Mouse (Mus musculus): ENCODE measurements at regions not wholly inside any gene's neighbourhood (a gene's known extent, or its start where the extent isn't known, plus 50 kb on each side); places are given as distances from the start of the nearest gene placed in this dataset.

DNA sequence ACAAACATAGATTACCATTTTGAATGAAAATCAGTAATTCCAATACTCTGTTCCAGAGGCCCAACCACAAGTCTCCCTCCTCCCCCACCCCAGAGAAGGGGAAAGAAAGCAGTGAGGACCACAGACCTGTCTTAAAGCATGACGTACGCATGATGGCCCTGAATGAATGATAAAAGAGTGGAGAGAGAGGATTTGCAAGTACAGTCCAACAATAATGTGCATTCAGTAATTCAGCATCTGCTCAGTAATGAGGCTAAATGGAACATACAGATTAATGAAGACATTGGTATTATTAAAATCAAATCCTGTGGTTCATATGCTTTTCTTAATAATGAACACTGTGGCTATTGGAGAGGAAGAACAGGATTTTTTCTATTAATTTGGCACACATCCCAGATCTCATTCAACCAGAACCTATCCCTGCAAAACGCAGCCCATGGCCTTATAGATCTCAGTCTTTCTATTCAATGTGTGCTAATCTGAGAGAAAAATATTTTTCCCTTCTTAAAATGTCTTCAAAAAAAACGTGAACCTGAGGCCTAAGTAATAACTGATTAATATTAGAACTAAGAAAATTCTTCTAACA is 430.7 kb upstream of the Tbc1d2b start:
- Histone ChIP-seq H3K9ac (ENCODE audit: control insufficient read depth, low read depth, low read length, poor library complexity, severe bottlenecking) (no peak overlapping the region), H3K4me3 (ENCODE audit: control insufficient read depth in 1 of 2, insufficient read depth in 1 of 2, low read depth in 2 of 2, low read length in 2 of 2) (no peak overlapping the region), H3K27me3 (ENCODE audit: control insufficient read depth in 1 of 2, insufficient read depth in 2 of 2, low read length in 2 of 2) (no peaks in the 10 kb centered on the region), H3K9me3 (replicated peaks; ENCODE audit: insufficient read depth, low read length) (no peaks in the 10 kb centered on the region), H3K79me2 (ENCODE audit: control insufficient read depth, insufficient read depth, low read length, poor library complexity) (no peaks in the 10 kb centered on the region), H3K4me1 (ENCODE audit: control insufficient read depth in 1 of 2, insufficient read depth in 2 of 2, low read length in 2 of 2) (no peaks in the 10 kb centered on the region), H3K27ac (ENCODE audit: control insufficient read depth, low read depth, low read length) (no peak overlapping the region), H3K36me3 (ENCODE audit: control insufficient read depth in 1 of 2, insufficient read depth in 2 of 2, low read length in 2 of 2) (no peaks in the 10 kb centered on the region)
- no peak for DNase-seq (ENCODE audit: low read depth, low spot score)
- TF ChIP-seq HCFC1 (IDR thresholded peaks at IDR 0.05; ENCODE audit: low read depth, low read length): no peak
- TF ChIP-seq TCF12 (IDR thresholded peaks at IDR 0.05; ENCODE audit: low read depth, low read length): no peak
- no peak for TF ChIP-seq RAD21 (IDR thresholded peaks at IDR 0.05; ENCODE audit: low read depth, low read length)
- TF ChIP-seq MEF2A (IDR thresholded peaks at IDR 0.05; ENCODE audit: extremely low read depth, insufficient replicate concordance, low read depth, low read length, poor library complexity, severe bottlenecking): no peak
- no peak for TF ChIP-seq NRF1 (IDR thresholded peaks at IDR 0.05; ENCODE audit: insufficient read depth, low read depth, low read length, poor library complexity, severe bottlenecking)
- TF ChIP-seq POLR2AphosphoS5 (IDR thresholded peaks at IDR 0.05; ENCODE audit: borderline replicate concordance, low read depth, low read length): no peak
- no peak for TF ChIP-seq MXI1 (IDR thresholded peaks at IDR 0.05; ENCODE audit: low read depth, low read length)
- no peak for TF ChIP-seq MYC (IDR thresholded peaks at IDR 0.05; ENCODE audit: low read depth, low read length)
- no peak for TF ChIP-seq USF2 (IDR thresholded peaks at IDR 0.05; ENCODE audit: borderline replicate concordance in 1 of 2, insufficient read depth in 1 of 2, low read depth in 1 of 2, low read length in 2 of 2)
- TF ChIP-seq NELFE (IDR thresholded peaks at IDR 0.05; ENCODE audit: low read depth, low read length): no peak
- no peak for TF ChIP-seq ZC3H11A (IDR thresholded peaks at IDR 0.05; ENCODE audit: low read depth, low read length)
- no peak for TF ChIP-seq CHD1 (IDR thresholded peaks at IDR 0.05; ENCODE audit: low read depth, low read length)
- TF ChIP-seq ETS1 (IDR thresholded peaks at IDR 0.05; ENCODE audit: low read depth, low read length): no peak

DNA sequence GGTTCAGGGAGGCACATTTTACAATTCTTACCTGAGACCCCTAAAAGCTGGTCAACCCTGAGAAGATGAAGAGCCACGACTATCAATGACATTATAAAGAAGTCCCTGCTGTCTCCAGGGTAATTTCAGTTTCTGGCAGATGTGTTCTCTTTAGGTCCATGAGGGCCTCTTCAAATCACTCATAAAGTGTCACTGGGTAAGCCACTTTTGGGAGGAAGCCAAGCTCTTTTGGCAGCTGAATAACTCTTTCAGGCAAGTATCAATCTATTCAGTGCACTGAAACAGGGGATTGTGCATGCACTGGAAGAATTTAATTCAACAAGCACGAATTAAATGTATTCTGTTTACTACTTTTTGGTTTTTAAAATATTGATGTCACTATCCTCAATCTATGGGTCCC is 443.1 kb upstream of the Tbc1d2b start:
- TF ChIP-seq ETS1 (IDR thresholded peaks at IDR 0.05; ENCODE audit: low read depth, low read length): no peak
- no peak for TF ChIP-seq TCF12 (IDR thresholded peaks at IDR 0.05; ENCODE audit: low read depth, low read length)
- no peak for TF ChIP-seq NRF1 (IDR thresholded peaks at IDR 0.05; ENCODE audit: insufficient read depth, low read depth, low read length, poor library complexity, severe bottlenecking)
- TF ChIP-seq MYB (IDR thresholded peaks at IDR 0.05; ENCODE audit: low read depth, low read length): no peak
- no peak for TF ChIP-seq MEF2A (IDR thresholded peaks at IDR 0.05; ENCODE audit: extremely low read depth, insufficient replicate concordance, low read depth, low read length, poor library complexity, severe bottlenecking)
- no peak for TF ChIP-seq MXI1 (IDR thresholded peaks at IDR 0.05; ENCODE audit: low read depth, low read length)
- no peak for DNase-seq (ENCODE audit: low read depth, low spot score)
- H3K79me2 ChIP-seq (ENCODE audit: control insufficient read depth, insufficient read depth, low read length, poor library complexity): no peaks in the 10 kb centered on the region
- no peak overlapping the region for H3K4me3 ChIP-seq (ENCODE audit: control insufficient read depth in 1 of 2, insufficient read depth in 1 of 2, low read depth in 2 of 2, low read length in 2 of 2)
- no peaks in the 10 kb centered on the region for H3K4me1 ChIP-seq (ENCODE audit: control insufficient read depth in 1 of 2, insufficient read depth in 2 of 2, low read length in 2 of 2)
- H3K36me3 ChIP-seq (ENCODE audit: control insufficient read depth in 1 of 2, insufficient read depth in 2 of 2, low read length in 2 of 2): no peaks in the 10 kb centered on the region
- no peak overlapping the region for H3K27ac ChIP-seq (ENCODE audit: control insufficient read depth, low read depth, low read length)
- H3K9me3 ChIP-seq (replicated peaks; ENCODE audit: insufficient read depth, low read length): no peaks in the 10 kb centered on the region
- H3K27me3 ChIP-seq (ENCODE audit: control insufficient read depth in 1 of 2, insufficient read depth in 2 of 2, low read length in 2 of 2): no peaks in the 10 kb centered on the region
- H3K9ac ChIP-seq (ENCODE audit: control insufficient read depth, low read depth, low read length, poor library complexity, severe bottlenecking): no peak overlapping the region

Measured in MEL (cell line).